Mouse (Mus musculus) lung, postnatal 0 days (tissue): ENCODE measurements around the gene Spg11.

Experiments
- CTCF ChIP-seq: IDR thresholded peaks from 2 replicates; pipeline ENCODE4 v1.5.1; 2016; ENCODE audit warnings: antibody characterized with exemption, mild to moderate bottlenecking
- EP300 ChIP-seq: IDR thresholded peaks from 2 replicates; pipeline ENCODE4 v1.6.1; 2016; ENCODE audit warnings: antibody characterized with exemption, mild to moderate bottlenecking, control low read depth

- TF ChIP-seq CTCF (no peak), EP300 (no peak)
These were observed 24.9 kb upstream of the Spg11 start for GRCm38 (mm10) chr2:122143111-122143510.
